Mouse (Mus musculus): ENCODE data around the gene Mdga1. TPM values are rescaled to one million over a fixed set of nuclear protein-coding genes. Genes with fewer than 3 reads are reported as not detected.
A peak's percentile ranks its signal among the peaks of the same experiment; 100 is the strongest.

The Mdga1 gene
- total and polyA plus RNA-seq, 3 experiments, result 1.0 to 1.5 (median 1.3) TPM

GRCm38 (mm10) chr17:29886655-29887251 lies 83.1 kb downstream of the Mdga1 start:
- DNase-seq, result peak; percentile 45

- peak; percentile 13 for DNase-seq
Measured at GRCm38 (mm10) chr17:29886061-29886460, 83.8 kb downstream of the Mdga1 start.

- no peak for DNase-seq
Measured at GRCm38 (mm10) chr17:29884596-29884995, 85.3 kb downstream of the Mdga1 start.

GRCm38 (mm10) chr17:29883351-29883750 lies 86.5 kb downstream of the Mdga1 start:
- DNase-seq, result no peak

GRCm38 (mm10) chr17:29882885-29883284 lies 87.0 kb downstream of the Mdga1 start:
- peak; percentile 53 for DNase-seq

GRCm38 (mm10) chr17:29880251-29880650 lies 89.6 kb downstream of the Mdga1 start:
- DNase-seq, result no peak

GRCm38 (mm10) chr17:29878990-29879389 lies 90.9 kb downstream of the Mdga1 start:
- no peak for DNase-seq

- DNase-seq, result no peak
Measured at GRCm38 (mm10) chr17:29874082-29874679, 95.7 kb downstream of the Mdga1 start.

GRCm38 (mm10) chr17:29873580-29874015 lies 96.3 kb downstream of the Mdga1 start:
- no peak for DNase-seq

- no peak for DNase-seq
Measured at GRCm38 (mm10) chr17:29870316-29870715, 99.6 kb downstream of the Mdga1 start.

GRCm38 (mm10) chr17:29865914-29866313 lies 104.0 kb downstream of the Mdga1 start:
- DNase-seq, result no peak

- no peak for DNase-seq
Measured at GRCm38 (mm10) chr17:29864440-29864839, 105.4 kb downstream of the Mdga1 start.

GRCm38 (mm10) chr17:29859788-29860283 lies 110.1 kb downstream of the Mdga1 start:
- DNase-seq, result no peak

- peak; percentile 33 for DNase-seq
Measured at GRCm38 (mm10) chr17:29858764-29859163, 111.1 kb downstream of the Mdga1 start.

GRCm38 (mm10) chr17:29855702-29856580 lies 113.9 kb downstream of the Mdga1 start:
- DNase-seq, result no peak

- DNase-seq, result no peak
Measured at GRCm38 (mm10) chr17:29854835-29855234, 115.1 kb downstream of the Mdga1 start.

- DNase-seq, result no peak
Measured at GRCm38 (mm10) chr17:29854388-29854787, 115.5 kb downstream of the Mdga1 start.

- DNase-seq, result no peak
Measured at GRCm38 (mm10) chr17:29852846-29853486, 116.9 kb downstream of the Mdga1 start.

GRCm38 (mm10) chr17:29849436-29849797 lies 120.5 kb downstream of the Mdga1 start:
- DNase-seq, result no peak

GRCm38 (mm10) chr17:29848793-29849435 lies 121.0 kb downstream of the Mdga1 start:
- DNase-seq, result peak; percentile 57

- DNase-seq, result no peak
Measured at GRCm38 (mm10) chr17:29847291-29847690, 122.6 kb downstream of the Mdga1 start.

GRCm38 (mm10) chr17:29846284-29846683 lies 123.6 kb downstream of the Mdga1 start:
- no peak for DNase-seq

Measured in adrenal gland, adult 2 months (tissue).